12 mouse cellular contexts compared by ENCODE assay signal in the genomic region with DNA sequence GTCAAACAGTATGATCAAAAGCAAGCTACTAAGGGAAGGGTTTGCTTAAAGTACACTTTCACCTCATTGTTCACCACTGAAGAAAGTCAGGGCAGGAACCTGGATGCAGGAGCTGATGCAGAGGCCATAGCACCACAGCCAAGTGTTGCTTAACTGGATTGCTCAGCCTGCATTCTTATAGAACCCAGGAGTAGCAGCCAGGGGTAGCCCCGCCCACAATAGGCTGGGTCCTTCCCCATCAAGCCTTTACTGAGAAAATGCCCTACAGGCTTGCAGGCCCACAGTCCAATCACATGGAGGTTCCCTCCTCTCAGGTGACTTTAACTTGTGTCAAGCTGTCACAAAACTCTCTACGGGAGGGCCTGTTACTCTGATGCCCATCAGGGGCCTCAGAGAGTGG. TPM values are rescaled to one million over a fixed set of nuclear protein-coding genes. Genes with fewer than 3 reads are reported as not detected.
DNase-seq lines count a peak whose midpoint lies in the region; ATAC-seq lines count a peak whose summit lies in the region.
"Had no signal": no experiment of that assay in that cellular context is flagged by ENCODE, and none has a peak within 500 bp of the region (broad histone marks: within the 10 kb centered on the region; RNA-seq: fewer than 3 reads in every experiment).

No protein-coding gene starts in this region.

- no peaks in the 10 kb centered on the region for H3K27me3 ChIP-seq in megakaryocyte, embryonic 14.5 days (replicated peaks)
- H3K27me3 ChIP-seq in forebrain, embryonic 14.5 days (replicated peaks; ENCODE audit: control insufficient read depth, insufficient read depth, low read length) = no peaks in the 10 kb centered on the region
- peaks cover 49% of the 10 kb centered on the region for H3K27me3 ChIP-seq in liver, embryonic 15.5 days
- peaks cover 2% of the 10 kb centered on the region; the same call in 1 of the 2 replicates for H3K27me3 ChIP-seq in neural tube, embryonic 14.5 days (ENCODE audit: control insufficient read depth, insufficient read depth, low read length)
- H3K27me3 ChIP-seq in heart, embryonic 10.5 days (ENCODE audit: insufficient read depth, poor library complexity, severe bottlenecking) = peaks cover 43% of the 10 kb centered on the region

- DNase-seq in forebrain, embryonic 14.5 days (ENCODE audit: low spot score) = peak; percentile 41
- DNase-seq in kidney, adult 18-20 months = no peak
- DNase-seq in cerebellum, postnatal 36 days = no peak
- no peak for DNase-seq in heart, embryonic 10.5 days (ENCODE audit: low spot score)
- DNase-seq: gastrocnemius, postnatal 36 days; heart, postnatal 36 days; right cerebral cortex, postnatal 4 days had no signal

- ATAC-seq in megakaryocyte, adult 5-6 weeks (ENCODE audit: poor library complexity, severe bottlenecking) = no peak; the same call in 1 of the 2 replicates
- no peak for ATAC-seq in forebrain, embryonic 14.5 days
- no peak for ATAC-seq in liver, embryonic 15.5 days (ENCODE audit: insufficient read depth)
- no peak for ATAC-seq in neural tube, embryonic 14.5 days (ENCODE audit: low read depth)

- no peaks in the 10 kb centered on the region for H3K9me3 ChIP-seq in megakaryocyte, embryonic 14.5 days
- H3K9me3 ChIP-seq in forebrain, embryonic 14.5 days (replicated peaks; ENCODE audit: control insufficient read depth, low read length) = no peaks in the 10 kb centered on the region
- H3K9me3 ChIP-seq in liver, embryonic 15.5 days (replicated peaks) = no peaks in the 10 kb centered on the region
- H3K9me3 ChIP-seq in neural tube, embryonic 14.5 days (ENCODE audit: control insufficient read depth, low read length) = no peaks in the 10 kb centered on the region
- no peaks in the 10 kb centered on the region for H3K9me3 ChIP-seq in heart, embryonic 10.5 days
- H3K9me3 ChIP-seq: lung, embryonic 15.5 days had no signal

- no peak overlapping the region for H3K27ac ChIP-seq in forebrain, embryonic 14.5 days (ENCODE audit: low read depth, low read length)
- no peak overlapping the region for H3K27ac ChIP-seq in liver, embryonic 15.5 days (replicated peaks)
- no peak overlapping the region for H3K27ac ChIP-seq in neural tube, embryonic 14.5 days (ENCODE audit: low read depth, low read length)
- no peak overlapping the region for H3K27ac ChIP-seq in heart, embryonic 10.5 days
- H3K27ac ChIP-seq: lung, embryonic 15.5 days had no signal

- peak overlapping the region; percentile 37 for H3K9ac ChIP-seq in forebrain, embryonic 14.5 days (ENCODE audit: low read length)
- no peak overlapping the region for H3K9ac ChIP-seq in liver, embryonic 15.5 days
- H3K9ac ChIP-seq in neural tube, embryonic 14.5 days (replicated peaks; ENCODE audit: low read depth, low read length) = no peak overlapping the region
- H3K9ac ChIP-seq: lung, embryonic 15.5 days had no signal

- peaks cover 48% of the 10 kb centered on the region for H3K36me3 ChIP-seq in megakaryocyte, embryonic 14.5 days (replicated peaks; ENCODE audit: low read length)
- no peaks in the 10 kb centered on the region for H3K36me3 ChIP-seq in forebrain, embryonic 14.5 days (ENCODE audit: control insufficient read depth, insufficient read depth, low read length)
- H3K36me3 ChIP-seq in liver, embryonic 15.5 days (replicated peaks) = 0 out of 2 replicates have a peak, but pooled peaks cover 4% of the 10 kb centered on the region
- H3K36me3 ChIP-seq in neural tube, embryonic 14.5 days (ENCODE audit: control insufficient read depth, insufficient read depth, low read length) = no peaks in the 10 kb centered on the region
- H3K36me3 ChIP-seq in heart, embryonic 10.5 days = no peaks in the 10 kb centered on the region
- H3K36me3 ChIP-seq: lung, embryonic 15.5 days had no signal

- WGBS in forebrain, embryonic 14.5 days = 29% methylated on average over 2 of the region's 2 CpGs
- 26% methylated on average over 2 of the region's 2 CpGs for WGBS in liver, embryonic 15.5 days (ENCODE audit: insufficient replicate concordance)
- 31% methylated on average over 2 of the region's 2 CpGs for WGBS in neural tube, embryonic 14.5 days
- 39% methylated on average over 2 of the region's 2 CpGs for WGBS in heart, embryonic 10.5 days

- peaks cover 77% of the 10 kb centered on the region for H3K4me1 ChIP-seq in megakaryocyte, embryonic 14.5 days
- peaks cover 33% of the 10 kb centered on the region for H3K4me1 ChIP-seq in forebrain, embryonic 14.5 days (ENCODE audit: control insufficient read depth, insufficient read depth, low read length)
- H3K4me1 ChIP-seq in liver, embryonic 15.5 days (replicated peaks) = peaks cover 79% of the 10 kb centered on the region
- peaks cover 27% of the 10 kb centered on the region; the same call in 1 of the 2 replicates for H3K4me1 ChIP-seq in neural tube, embryonic 14.5 days (ENCODE audit: control insufficient read depth, insufficient read depth, low read length)
- peaks cover 40% of the 10 kb centered on the region for H3K4me1 ChIP-seq in heart, embryonic 10.5 days

- H3K4me3 ChIP-seq in megakaryocyte, embryonic 14.5 days (replicated peaks) = peak overlapping the region; percentile 100
- peak overlapping the region; percentile 75 for H3K4me3 ChIP-seq in forebrain, embryonic 14.5 days (ENCODE audit: low read depth, low read length)
- no peak overlapping the region for H3K4me3 ChIP-seq in liver, embryonic 15.5 days (replicated peaks)
- H3K4me3 ChIP-seq in neural tube, embryonic 14.5 days (ENCODE audit: low read depth, low read length) = no peak overlapping the region
- no peak overlapping the region for H3K4me3 ChIP-seq in heart, embryonic 10.5 days
- H3K4me3 ChIP-seq: lung, embryonic 15.5 days had no signal

- H3K4me2 ChIP-seq in forebrain, embryonic 14.5 days (ENCODE audit: low read length) = peak overlapping the region; percentile 81
- peak overlapping the region; percentile 3; the same call in 1 of the 2 replicates for H3K4me2 ChIP-seq in liver, embryonic 15.5 days
- peak overlapping the region; percentile 76 for H3K4me2 ChIP-seq in neural tube, embryonic 14.5 days (ENCODE audit: low read depth, low read length)
- H3K4me2 ChIP-seq: lung, embryonic 15.5 days had no signal

RNA-seq across cellular contexts. Expression of a gene that starts 4.6 kb away (rescaled TPM):
- polyA plus RNA-seq in megakaryocyte, embryonic 14.5 days (2012; ENCODE audit: insufficient read depth, low replicate concordance) = 3.7 and 6.1 TPM in 2 replicates
- total RNA-seq in megakaryocyte, adult 5-6 weeks (2015) = 38.6 and 47.9 TPM in 2 replicates
- 29.9 and 33.5 TPM in 2 replicates for total RNA-seq in megakaryocyte, adult 5-6 weeks (2017)
- 14.4 and 15.0 TPM in 2 replicates for polyA plus RNA-seq in forebrain, embryonic 14.5 days (2014; fragmentation: Nextera tagmentation; extraction: Ambion mirVana)
- polyA plus RNA-seq in liver, embryonic 15.5 days (2015; fragmentation: Nextera tagmentation; extraction: Ambion mirVana) = 2.1 and 2.2 TPM in 2 replicates
- 13.3 and 15.7 TPM in 2 replicates for polyA plus RNA-seq in neural tube, embryonic 14.5 days (2014; fragmentation: Nextera tagmentation; extraction: Ambion mirVana)
- 2.2 and 3.4 TPM in 2 replicates for polyA plus RNA-seq in heart, embryonic 10.5 days (2016; fragmentation: Nextera tagmentation; extraction: Ambion mirVana)

Comparison
In these comparisons a context has a peak if more than half of its experiments do, and no peak if none do; other contexts are left out.
1. H3K4me3 ChIP-seq: peak in megakaryocyte, embryonic 14.5 days (single experiment) and forebrain, embryonic 14.5 days (single experiment); none in liver, embryonic 15.5 days (single experiment), neural tube, embryonic 14.5 days (single experiment) and heart, embryonic 10.5 days (single experiment).
2. H3K4me2 ChIP-seq: peak in every context shown above with its lines; median percentile 81 in forebrain, embryonic 14.5 days; 76 in neural tube, embryonic 14.5 days; 3 in liver, embryonic 15.5 days.